Mouse (Mus musculus) liver, embryonic 14.5 days (tissue): ENCODE data around the gene Kmt2b.

Experiments
- CTCF ChIP-seq: IDR thresholded peaks from 2 replicates; pipeline ENCODE4 v1.5.1; 2016; ENCODE audit warnings: antibody characterized with exemption, low read depth, control low read depth
- EP300 ChIP-seq: IDR thresholded peaks from 2 replicates; pipeline ENCODE4 v1.6.1; 2016; ENCODE audit warnings: antibody characterized with exemption, low read depth

GRCm38 (mm10) chr7:30540572-30540971 lies 48.0 kb downstream of the Kmt2b start:
- TF ChIP-seq CTCF, result no peak
- TF ChIP-seq EP300, result no peak
